Mouse (Mus musculus) heart, postnatal 25 days (tissue): ENCODE measurements around the gene Hkdc1. TPM values are rescaled to one million over a fixed set of nuclear protein-coding genes. Genes with fewer than 3 reads are reported as not detected.
"Not testable (repeated sequence)": the region's sequence is repeated elsewhere in the genome, so short reads cannot be mapped to it uniquely, and the experiment has no call there.

Source experiments
- DNase-seq: peaks from one replicate; pipeline ENCODE4 v3.0.0; 2022; ENCODE audit warnings: low spot score
- intact Hi-C: fragments of 180-260 bp; cut with DNase I; formaldehyde crosslinking; loops from one replicate; pipeline ENCODE4 v1.15.1; 2025
- total RNA-seq, 2 experiments: library from RNA; stranded (reverse); gene quantifications; 2 replicates each; pipeline ENCODE4 v1.2.3; 2021

Hkdc1 gene
- total RNA-seq, result not detected

DNA sequence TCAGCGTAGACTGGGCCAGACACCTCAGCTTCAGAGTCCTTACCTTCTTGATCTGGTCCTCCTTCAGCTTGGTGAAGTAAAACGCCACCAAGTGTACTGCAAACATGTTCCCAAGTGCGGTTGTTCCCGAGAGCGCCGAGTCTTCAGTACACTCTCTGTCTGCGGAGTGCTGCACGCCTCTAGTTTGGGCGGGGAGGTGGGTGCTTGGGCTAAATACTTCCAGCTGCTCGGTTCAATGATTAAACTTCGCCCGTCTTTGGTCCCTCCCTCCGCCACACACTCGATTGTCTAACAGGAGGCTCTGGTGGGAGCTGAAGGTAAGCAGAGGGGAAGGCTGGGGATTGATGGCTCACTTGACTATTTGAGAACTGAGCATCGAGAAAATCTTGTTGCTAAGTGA, at the start of gene Hkdc1:
Hkdc1 (minus strand) TSS at position 237 of the 400 bp plus-strand sequence.
- DNase-seq, result no peak
- intact Hi-C loops, result no loop called here

- intact Hi-C loops, result no loop called here
- no peak for DNase-seq
Observed at GRCm38 (mm10) chr10:62471105-62471504, 48.8 kb upstream of the Hkdc1 start.

DNA sequence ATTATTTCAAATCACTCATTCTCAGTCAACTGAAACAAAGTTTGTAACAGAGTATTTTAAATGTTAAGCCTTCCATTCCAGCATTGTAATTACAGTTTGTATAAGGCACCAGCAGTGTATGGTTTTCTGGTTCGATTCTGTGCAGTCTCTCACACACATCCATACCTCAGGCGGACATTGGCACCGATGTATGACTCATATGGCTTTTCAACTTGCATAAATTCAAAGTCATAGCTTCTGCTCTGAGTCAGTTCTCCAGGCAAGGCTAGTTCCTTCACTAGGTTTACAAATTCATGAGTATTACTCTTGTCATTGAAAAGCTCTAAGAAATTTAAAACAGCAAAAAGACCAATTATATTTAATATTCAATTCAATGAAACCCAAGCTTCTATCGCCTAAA, 47.4 kb upstream of the Hkdc1 start:
- no peak for DNase-seq
- intact Hi-C loops, result no loop called here

- intact Hi-C loops, result no loop called here
- DNase-seq, result no peak
Observed at GRCm38 (mm10) chr10:62461321-62461720, 39.0 kb upstream of the Hkdc1 start.

DNA sequence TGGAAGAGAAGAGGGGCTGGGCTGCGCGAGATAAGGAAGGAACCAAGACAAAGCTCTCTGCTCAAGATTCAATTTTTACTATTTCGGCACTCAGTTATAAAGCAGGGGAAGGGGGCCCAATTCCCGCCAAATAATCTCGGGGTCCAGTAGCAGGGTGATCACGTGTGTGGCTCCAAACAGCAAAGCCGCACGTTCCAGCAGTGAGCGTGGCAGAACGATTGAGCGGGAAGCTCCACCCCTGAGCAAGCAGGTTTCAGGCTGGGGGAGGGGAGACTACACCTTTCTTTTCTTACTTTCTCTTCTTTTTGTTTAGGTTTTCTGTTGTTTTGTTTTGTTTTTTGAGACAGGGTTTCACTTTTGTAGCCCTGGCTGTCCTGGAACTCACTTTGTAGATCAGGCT, 29.7 kb upstream of the Hkdc1 start:
- DNase-seq, intact Hi-C loops: not testable (repeated sequence)

DNA sequence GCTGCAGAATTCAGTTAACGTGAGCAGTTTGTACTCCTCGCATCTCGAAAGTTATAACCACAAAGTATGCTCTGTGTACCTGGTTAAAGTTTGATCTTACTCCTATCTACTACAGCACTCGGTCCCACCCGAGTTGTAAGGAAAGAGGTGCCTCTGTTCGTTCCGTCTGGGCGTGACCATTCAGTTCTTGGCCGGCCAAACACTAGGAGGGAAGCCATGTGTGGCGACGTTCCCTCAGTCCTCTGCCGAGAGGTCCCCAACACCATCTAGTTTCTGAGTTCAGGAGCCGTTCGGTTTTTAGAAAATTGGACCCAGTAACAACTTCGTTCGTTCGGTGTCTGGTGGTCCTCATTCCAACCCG, 28.0 kb upstream of the Hkdc1 start:
- DNase-seq, result no peak
- intact Hi-C loops, result no loop called here

DNA sequence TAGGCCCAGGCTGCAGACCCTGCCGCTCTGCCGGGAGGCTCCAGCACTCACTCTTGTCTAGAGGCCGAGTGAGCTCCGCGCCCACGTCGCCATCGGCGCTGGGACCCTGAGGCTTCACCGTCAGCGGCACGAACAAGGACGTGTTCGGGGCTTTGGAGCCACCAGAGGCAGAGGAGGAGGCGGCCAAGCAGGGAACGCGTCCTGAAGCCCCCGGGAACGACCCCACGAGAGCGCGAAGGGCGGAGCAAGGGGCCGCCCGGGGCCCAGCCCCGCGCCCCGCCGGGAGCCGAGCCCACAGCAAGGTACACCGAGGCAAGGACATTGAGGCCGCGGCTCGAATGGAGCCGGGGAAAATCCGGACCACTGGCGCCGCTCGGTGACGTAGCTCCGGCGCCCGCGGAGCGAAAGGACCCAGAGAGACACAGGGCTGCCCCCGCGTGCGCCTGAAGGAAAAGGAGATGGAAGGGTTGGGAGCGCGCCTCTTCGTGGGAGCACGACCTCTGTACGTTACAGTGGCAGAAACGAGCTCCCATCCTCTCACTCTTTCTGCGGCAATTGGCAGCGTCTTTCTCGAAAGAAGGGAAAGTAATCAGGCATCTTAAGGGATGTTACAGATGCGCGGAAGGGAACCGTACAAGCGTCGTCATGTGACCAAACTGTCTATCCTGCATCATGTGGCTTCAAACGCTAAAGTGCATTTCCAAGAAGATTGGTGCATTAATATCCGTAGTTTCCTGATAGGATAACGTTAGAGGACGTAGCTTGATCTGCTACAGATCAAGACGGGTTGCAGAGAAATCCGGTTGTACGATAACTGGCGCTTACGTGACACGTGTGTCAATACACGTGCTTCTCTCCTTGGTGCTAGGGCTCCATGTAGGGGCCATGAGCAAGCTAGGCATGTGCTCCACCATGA, 27.3 kb upstream of the Hkdc1 start, which contains the start of the genes 4930507D05Rik and Supv3l1:
4930507D05Rik (plus strand) TSS at position 126 of the 916 bp plus-strand sequence.
Supv3l1 (minus strand) TSS at position 375 of the 916 bp plus-strand sequence.
- DNase-seq, result peak; percentile 79
- intact Hi-C loops, result loop anchor here (2.0 kb wide), 1 partner anchor 37 kb away; the partner anchor contains the start of gene Vps26a

DNA sequence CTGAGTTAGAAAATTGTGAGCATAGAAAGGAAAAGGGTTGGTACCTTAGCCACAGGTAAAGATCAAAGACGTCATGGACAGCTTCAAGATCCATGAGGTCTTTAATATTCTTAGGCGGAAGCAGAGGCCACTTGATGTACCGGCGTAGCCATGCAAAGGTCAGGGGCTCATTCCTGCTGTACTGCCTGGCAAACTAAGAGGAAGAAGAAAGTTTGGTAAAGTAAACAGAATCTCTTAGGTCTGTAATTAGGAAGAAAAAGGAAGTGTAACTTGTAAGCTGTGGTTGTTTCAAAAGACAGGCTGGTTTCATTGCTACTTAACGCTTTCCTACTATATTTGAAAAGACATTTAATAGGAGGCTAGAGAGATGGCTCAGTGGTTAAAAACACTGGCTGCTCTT, 8.1 kb upstream of the Hkdc1 start:
- no peak for DNase-seq
- intact Hi-C loops, result no loop called here

- no peak for DNase-seq
- intact Hi-C loops, result no loop called here
Observed at GRCm38 (mm10) chr10:62425081-62425871, 3.0 kb upstream of the Hkdc1 start.

DNA sequence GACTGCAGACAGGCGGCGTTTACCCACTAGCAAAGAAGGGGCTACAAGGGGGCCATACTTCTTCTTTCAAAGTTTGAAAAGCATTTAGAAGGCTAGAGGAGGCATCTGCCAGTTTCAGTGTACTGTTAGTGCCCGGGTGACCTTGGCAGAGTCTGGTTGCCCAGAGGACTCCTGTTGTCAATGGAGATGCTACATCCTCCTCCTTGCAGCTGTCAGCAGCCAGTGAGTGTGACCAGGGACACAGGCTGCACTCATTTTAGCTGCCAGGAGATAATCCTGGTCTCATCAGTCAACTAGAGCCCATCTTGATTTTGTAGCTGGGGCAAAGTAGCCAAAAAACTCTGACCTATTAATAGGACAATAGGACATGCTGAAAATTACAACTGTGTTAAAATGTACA, 1.2 kb downstream of the Hkdc1 start:
- intact Hi-C loops, result no loop called here
- no peak for DNase-seq

- intact Hi-C loops, result no loop called here
- no peak for DNase-seq
Observed at GRCm38 (mm10) chr10:62420399-62420798, 1.9 kb downstream of the Hkdc1 start.

GRCm38 (mm10) chr10:62419422-62419821, 2.9 kb downstream of the Hkdc1 start:
- DNase-seq, result no peak
- intact Hi-C loops, result no loop called here

- no peak for DNase-seq
- intact Hi-C loops, result no loop called here
Observed at GRCm38 (mm10) chr10:62418831-62419356, 3.4 kb downstream of the Hkdc1 start.

DNA sequence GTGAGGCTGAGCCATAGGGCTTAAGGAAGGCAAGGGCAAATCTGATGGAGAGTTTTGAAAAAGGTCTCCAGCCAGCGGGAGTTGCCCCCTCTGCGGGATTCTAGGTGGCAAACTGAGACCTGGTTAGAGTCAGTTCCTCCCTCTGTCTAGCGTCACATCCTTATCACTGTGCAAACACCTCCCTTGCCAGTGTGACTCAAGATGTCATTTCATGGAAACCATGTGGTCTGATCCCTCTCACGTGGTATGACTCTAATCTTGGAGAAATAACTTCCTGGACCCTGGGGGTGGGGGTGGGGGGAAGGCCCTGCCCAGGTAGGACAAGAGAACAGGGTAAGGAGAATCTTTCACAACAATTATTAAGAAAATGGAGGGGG, 8.7 kb downstream of the Hkdc1 start:
- intact Hi-C loops, result no loop called here
- no peak for DNase-seq

DNA sequence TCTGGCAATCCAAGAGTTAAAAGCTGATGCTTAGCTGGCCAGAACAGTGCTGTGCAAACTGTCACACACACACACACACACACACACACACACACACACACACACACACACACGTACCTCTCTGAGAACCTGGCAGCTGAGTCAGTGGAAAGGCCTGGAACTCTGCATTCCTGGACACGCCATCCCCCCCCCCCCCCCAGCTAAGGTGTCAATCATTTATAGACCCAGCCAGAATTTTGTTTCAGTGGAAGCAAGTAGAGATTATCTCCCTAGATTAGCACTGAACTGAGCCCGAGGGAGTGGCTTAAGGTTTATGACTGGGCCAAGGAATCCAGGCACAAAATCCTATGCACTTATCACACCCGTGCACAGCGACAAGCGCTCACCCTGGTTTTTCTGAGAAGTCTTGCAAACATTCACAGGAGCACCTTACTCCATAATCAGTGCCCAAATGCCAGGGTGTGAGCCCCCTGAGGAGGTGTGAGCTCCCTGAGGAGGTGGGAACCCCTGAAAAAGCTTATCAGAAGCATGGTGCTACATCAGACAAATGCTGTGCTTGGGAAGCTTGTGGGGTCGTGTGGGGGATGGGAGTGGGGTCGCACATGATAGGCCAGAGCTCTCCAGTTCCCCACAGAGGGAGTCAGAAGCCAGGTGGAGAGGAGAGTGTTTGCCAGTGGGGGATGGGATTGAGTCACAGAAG, 9.2 kb downstream of the Hkdc1 start:
- intact Hi-C loops, result no loop called here
- DNase-seq, result no peak

DNA sequence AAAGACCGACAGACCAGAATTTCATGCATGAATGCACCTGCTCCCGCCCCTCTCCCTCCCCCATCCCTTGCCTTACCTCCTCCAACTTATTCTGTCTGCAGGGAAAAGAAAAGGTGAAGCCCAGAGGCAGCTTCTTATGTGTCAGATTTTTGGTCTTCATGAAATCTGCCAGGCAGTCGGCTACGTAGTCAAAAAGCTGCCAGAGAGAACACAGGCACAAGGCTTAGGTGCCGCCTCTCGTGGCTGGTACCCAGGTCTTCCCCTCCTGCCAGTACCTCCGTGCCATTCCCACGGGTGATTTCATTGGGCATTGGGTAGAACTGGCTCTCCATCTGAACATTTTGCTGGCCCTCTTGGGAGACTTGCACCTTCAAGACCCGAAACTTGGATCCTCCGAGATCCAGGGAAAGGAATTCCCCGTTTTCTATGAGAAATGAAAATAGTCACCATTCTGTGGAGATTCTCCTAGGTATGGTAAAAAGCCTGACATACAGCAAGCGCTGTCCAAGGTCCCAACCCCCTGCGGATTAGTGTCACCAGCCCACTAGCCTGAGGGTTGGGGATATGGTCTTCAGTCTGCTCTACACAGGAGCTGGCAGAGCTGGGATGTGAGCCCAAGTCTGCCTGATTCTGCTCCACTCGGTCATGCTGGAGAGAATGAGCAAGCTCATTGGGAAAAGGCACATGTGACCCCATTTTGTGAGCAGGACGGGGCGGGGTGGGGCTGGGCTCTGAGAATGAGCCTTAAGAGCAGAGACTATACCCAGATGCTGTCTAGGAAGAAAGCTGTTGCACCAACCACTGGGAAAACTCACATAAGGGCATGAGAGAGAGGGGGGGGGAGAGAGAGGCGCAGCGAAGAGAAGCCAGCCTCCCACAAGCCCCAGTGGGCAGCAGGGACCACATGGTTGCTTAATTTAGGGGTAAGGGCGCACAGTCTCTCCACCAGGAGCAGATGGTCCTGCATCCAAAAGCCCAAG, 10.6 kb downstream of the Hkdc1 start:
- intact Hi-C loops, result loop anchor here (1.0 kb wide), 1 partner anchor 136 kb away; no protein-coding TSS in a partner anchor
- DNase-seq, result no peak

- DNase-seq, result peak; percentile 20
- intact Hi-C loops, result loop anchor here (1.0 kb wide), 1 partner anchor 136 kb away; no protein-coding TSS in a partner anchor
Observed at GRCm38 (mm10) chr10:62410943-62411342, 11.3 kb downstream of the Hkdc1 start.

DNA sequence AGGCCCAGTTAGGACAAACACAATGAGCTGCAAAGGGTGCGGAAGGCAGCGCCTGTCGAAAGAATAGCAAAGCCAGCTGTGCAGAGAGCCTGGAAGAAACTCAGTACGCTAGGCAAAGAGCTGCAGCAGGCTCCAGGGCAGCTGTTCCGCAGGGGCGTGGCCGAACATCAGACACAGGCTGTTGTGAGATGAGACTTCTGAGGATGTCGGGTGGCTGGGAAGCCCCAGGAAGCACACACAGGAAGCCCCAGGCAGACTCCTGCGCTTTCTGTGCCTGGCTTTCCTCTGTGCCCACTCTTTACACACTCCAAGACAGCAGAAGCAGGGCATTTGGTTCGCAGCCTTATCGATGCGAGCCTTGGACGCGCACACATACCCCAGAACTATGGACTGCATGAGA, 17.4 kb downstream of the Hkdc1 start:
- intact Hi-C loops, result no loop called here
- no peak for DNase-seq

- DNase-seq, result peak; percentile 31
- intact Hi-C loops, result no loop called here
Observed at GRCm38 (mm10) chr10:62401641-62402111, 20.6 kb downstream of the Hkdc1 start.
